Mouse (Mus musculus) layer of hippocampus, adult 8-10 months (tissue): ENCODE data around the gene Dio1. TPM values are rescaled to one million over a fixed set of nuclear protein-coding genes. Genes with fewer than 3 reads are reported as not detected.

Experiments used
- DNase-seq, 2 experiments: peaks; one replicate each; pipeline ENCODE4 v3.0.0; 2022; ENCODE audit warnings: low spot score in 2 of 2
- total RNA-seq, 4 experiments: library from RNA; stranded (reverse); gene quantifications; 2 replicates each; pipeline ENCODE4 v1.2.4; 2022

Dio1 gene
- total RNA-seq, 4 experiments from 2014 or later: not detected

- no peak for DNase-seq
These were observed 59.9 kb downstream of the Dio1 start for GRCm38 (mm10) chr4:107247110-107247509.

GRCm38 (mm10) chr4:107246040-107246439 lies 60.9 kb downstream of the Dio1 start:
- no peak for DNase-seq

- DNase-seq: no peak
These were observed 61.6 kb downstream of the Dio1 start for GRCm38 (mm10) chr4:107245368-107245767.

GRCm38 (mm10) chr4:107243365-107244333 lies 63.3 kb downstream of the Dio1 start:
- no peak for DNase-seq

Other genes with a start within 250 kb of the Dio1 start
- gene Mrpl37, start 240.3 kb downstream of the Dio1 start, total RNA-seq: 10 to 100 TPM; 55.4 to 67.1 (median 61.9) TPM
- gene Cyb5rl, start 240.2 kb downstream of the Dio1 start, total RNA-seq: 10 to 100 TPM in 1 of 4 experiments, 1 to 10 TPM in 3; 6.0 to 10.5 (median 7.5) TPM
- gene Cdcp2, start 210.3 kb downstream of the Dio1 start, total RNA-seq: not detected
- gene Tmem59, start 128.8 kb downstream of the Dio1 start, total RNA-seq: 100 to 1,000 TPM; 213 to 240 (median 224) TPM
- gene Tceanc2, start 128.1 kb downstream of the Dio1 start, total RNA-seq: 10 to 100 TPM; 15.9 to 18.9 (median 17.0) TPM
- gene Ldlrad1, start 98.0 kb downstream of the Dio1 start, total RNA-seq: under 1 TPM in 1 of 4 experiments, not detected in 3; 0.29 TPM
- gene Lrrc42, start 53.6 kb downstream of the Dio1 start, total RNA-seq: 10 to 100 TPM; 30.5 to 38.5 (median 34.3) TPM
- 10 to 100 TPM; 18.9 to 24.1 (median 21.0) TPM for gene Hspb11, start 53.6 kb downstream of the Dio1 start, total RNA-seq
- gene Yipf1, start 7.2 kb upstream of the Dio1 start, total RNA-seq: 10 to 100 TPM; 47.8 to 56.9 (median 50.6) TPM
- 10 to 100 TPM; 10.4 to 15.3 (median 12.2) TPM for gene Ndc1, start 60.6 kb upstream of the Dio1 start, total RNA-seq
- 1 to 10 TPM in 3 of 4 experiments, under 1 TPM in 1; 0.99 to 3.1 (median 1.6) TPM for gene Glis1, start 127.4 kb upstream of the Dio1 start, total RNA-seq